Mouse (Mus musculus): Measurements from ENCODE around the gene Ddx1. TPM values are rescaled to one million over a fixed set of nuclear protein-coding genes. Genes with fewer than 3 reads are reported as not detected.

The Ddx1 gene
- polyA plus RNA-seq, 3 experiments from 2014 or later = 80.0 to 127 (median 81.4) TPM

Other genes with a start within 250 kb of the Ddx1 start
- gene Nbas, start 19.9 kb upstream of the Ddx1 start, polyA plus RNA-seq (2017; shearing (Covaris generic)) = 10 to 100 TPM in 2 of 3 experiments, 1 to 10 TPM in 1; 8.6 to 21.6 (median 10.3) TPM